Mouse (Mus musculus) bone marrow, adult 2 months (tissue): ENCODE results near the gene Copg1.

Experiments used
- CTCF ChIP-seq: fragments of 200-500 bp; IDR thresholded peaks from 2 replicates; pipeline ENCODE4 v1.5.1; 2011; ENCODE audit warnings: low read length, control low read depth; ENCODE audit not compliant: control insufficient read depth, insufficient read depth
- POLR2A ChIP-seq: fragments of 200-500 bp; IDR thresholded peaks from 2 replicates; pipeline ENCODE4 v1.6.1; 2011; ENCODE audit warnings: low read depth, mild to moderate bottlenecking, control low read depth, low read length, borderline replicate concordance; ENCODE audit not compliant: control insufficient read depth

GRCm38 (mm10) chr6:87921201-87921600 lies 33.6 kb downstream of the Copg1 start:
- TF ChIP-seq POLR2A (no peak), CTCF (no peak)
